Mouse (Mus musculus): ENCODE results near the gene Atp1a4.

The Atp1a4 gene

GRCm38 (mm10) chr1:172179102-172179501 lies 79.1 kb downstream of the Atp1a4 start:
- Histone ChIP-seq H3K27me3 (ENCODE audit: control insufficient read depth, insufficient read depth, low read length, poor library complexity, severe bottlenecking) (no peaks in the 10 kb centered on the region), H3K36me3 (ENCODE audit: control insufficient read depth, insufficient read depth, low read length, poor library complexity, severe bottlenecking) (peaks cover 13% of the 10 kb centered on the region; the same call in 1 of the 2 replicates)
- no peak for DNase-seq (ENCODE audit: low read depth, low spot score)

GRCm38 (mm10) chr1:172177791-172178190 lies 80.4 kb downstream of the Atp1a4 start:
- Histone ChIP-seq H3K36me3 (ENCODE audit: control insufficient read depth, insufficient read depth, low read length, poor library complexity, severe bottlenecking) (peaks cover 15% of the 10 kb centered on the region), H3K27me3 (ENCODE audit: control insufficient read depth, insufficient read depth, low read length, poor library complexity, severe bottlenecking) (no peaks in the 10 kb centered on the region)
- DNase-seq (ENCODE audit: low read depth, low spot score) = no peak

Data from splenic B cell, adult 2 months (primary cell).